Mouse (Mus musculus): ENCODE results near the gene Ribc1.

GRCm38 (mm10) chrX:152001182-152001684 lies 14.9 kb downstream of the Ribc1 start:
- TF ChIP-seq CTCF (IDR thresholded peaks at IDR 0.05; ENCODE audit: low read depth, low read length), result no peak
- no peak for TF ChIP-seq POLR2A (IDR thresholded peaks at IDR 0.05; ENCODE audit: extremely low read depth, insufficient read depth, low read length)

All from liver, adult 2 months (tissue).